Mouse (Mus musculus) A20 (cell line): Measurements from ENCODE around the gene Zfp26.

ENCODE experiments used
- DNase-seq: peaks from one replicate; pipeline ENCODE4 v3.0.0-alpha.2; 2011; ENCODE audit warnings: low read depth, low spot score

The Zfp26 gene

DNA sequence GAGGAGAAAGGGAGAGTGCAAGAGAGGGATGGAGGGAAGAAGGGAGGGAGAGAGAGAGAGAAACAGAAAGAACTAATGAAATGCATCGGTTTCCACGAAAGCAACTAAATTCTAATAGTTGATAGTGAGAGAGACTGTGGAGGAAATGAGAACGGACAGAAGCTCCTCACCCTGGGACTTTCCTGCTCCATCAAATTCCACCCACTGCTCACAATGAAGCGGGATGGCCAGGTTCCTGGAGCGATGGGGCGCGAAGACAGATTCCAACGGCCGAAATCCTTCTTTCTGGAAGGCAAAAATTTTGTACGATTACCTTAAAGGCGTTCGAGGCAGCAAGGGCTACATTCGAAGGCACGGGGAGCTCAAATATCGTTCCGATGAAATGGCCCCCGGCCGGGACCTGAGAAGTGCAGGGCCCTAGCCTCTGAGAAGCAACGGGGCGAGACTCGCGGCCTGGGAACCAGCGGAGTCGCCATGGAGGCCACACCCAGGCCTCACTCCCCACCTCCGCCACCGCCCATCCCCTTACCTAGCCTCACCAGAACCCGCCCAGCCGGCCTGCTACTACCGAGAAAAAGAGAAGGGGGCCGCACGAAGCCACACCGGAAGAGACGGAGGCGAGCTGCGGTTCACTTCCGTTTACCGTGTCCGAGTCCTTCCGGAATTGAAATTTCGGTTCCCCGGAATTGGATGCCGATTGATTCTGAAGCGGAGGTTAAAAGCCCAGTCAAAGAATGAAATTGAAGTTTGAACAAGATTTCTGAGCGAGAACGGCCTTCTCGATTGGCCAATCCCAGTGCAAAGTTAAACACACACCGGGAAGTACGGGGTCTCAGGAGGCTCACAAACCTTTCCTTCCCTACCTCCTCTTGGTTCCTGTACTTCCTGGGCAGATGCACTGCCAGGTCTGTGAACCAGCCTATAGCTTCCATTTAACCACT lies at the start of gene Zfp26:
TSS of gene Zfp26 (minus strand) at position 786 of the 941 bp plus-strand sequence.
- peak; percentile 92 for DNase-seq

DNA sequence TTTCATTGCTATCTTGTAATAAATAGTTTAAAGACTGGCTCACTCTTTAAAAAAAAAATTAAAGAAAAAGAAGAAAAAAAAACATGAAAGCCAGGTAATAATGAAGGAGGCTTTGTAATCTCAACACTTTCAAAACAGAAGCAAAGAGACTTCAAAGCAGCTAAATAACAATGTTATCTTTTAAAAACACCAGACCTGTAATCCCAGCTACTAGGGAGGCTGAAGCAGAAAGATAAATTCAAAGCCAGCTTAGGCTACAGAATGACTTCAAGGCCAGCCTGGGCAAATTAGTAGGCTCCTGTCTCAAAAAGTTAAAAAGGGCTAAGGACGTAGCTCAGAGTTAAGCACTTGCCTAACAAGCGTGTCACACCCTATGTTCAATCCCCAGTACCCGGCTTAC lies 49.7 kb upstream of the Zfp26 start:
- no peak for DNase-seq

DNA sequence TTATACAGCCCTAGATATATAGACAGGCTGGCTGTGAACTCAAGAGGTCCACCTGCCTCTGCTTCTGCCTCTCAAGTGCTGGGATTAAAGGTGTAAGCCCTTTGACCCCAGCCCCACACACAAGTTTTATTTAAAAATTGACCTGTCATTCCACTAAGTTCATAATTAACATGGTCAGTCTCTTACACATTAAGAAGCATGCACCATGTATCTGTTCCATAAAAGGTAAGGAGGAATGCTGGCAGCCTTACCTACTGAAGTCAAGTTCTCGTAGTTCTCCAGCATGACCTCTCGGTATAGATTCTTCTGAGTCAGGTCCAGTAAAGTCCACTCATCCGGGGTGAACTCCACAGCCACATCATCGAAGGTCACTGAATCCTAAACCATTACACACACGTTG lies 44.8 kb upstream of the Zfp26 start:
- no peak for DNase-seq

DNA sequence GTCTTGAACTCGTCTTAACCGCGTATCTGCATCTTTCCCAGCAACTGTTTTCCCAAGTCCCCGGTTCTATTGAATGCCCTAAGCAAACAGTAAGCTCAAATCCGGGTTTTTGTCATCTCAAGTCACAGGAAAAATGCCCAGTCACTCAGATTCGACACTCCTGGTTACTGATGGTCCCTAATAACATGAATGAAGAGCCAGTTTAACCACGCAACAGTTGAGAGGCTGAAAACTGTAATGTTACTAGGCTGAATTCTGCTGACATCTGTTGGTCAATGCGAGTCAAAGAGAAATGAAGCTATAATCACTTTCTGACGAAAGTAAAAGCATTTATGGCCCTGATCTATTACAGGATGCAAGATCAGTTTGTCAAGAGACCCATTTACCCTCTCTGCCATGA lies 33.3 kb upstream of the Zfp26 start:
- peak; percentile 72 for DNase-seq

DNA sequence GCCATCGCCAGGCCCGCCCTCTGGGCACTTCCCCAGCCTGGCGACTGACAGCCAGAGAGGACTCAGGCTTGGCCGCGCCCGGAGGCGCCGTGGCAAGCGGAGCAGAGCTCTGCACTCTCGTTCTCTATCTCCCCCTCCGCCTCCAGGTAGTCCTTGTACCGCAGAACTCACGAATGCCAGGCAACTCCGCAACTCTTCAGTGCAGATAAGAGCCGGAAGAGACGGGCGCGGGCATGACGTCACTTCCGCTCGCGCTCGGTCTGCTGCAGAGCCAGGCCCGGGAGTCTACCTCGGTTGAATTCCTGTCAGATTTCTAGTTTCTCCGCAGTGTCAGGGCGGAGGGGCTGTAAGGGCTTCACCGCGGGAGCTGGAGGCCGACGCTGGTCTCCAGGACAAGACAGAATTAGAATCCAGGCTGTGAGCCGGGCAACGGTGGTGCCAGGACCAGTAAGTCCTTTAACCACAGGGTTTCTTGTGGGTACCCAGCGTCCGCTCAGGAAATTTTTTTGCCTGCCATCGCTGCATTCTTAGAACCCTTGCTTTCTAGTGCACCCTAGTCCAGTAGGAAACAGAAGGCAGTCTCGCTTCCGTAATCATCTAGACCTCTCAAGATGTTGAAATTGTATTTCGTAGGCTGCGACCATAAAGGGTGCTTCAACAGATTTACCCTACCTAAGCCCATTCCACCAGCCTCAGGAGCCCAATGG lies 32.7 kb upstream of the Zfp26 start, which contains the start of gene Zfp426:
TSS of gene Zfp426 (minus strand) at position 220 of the 707 bp plus-strand sequence.
- DNase-seq, result peak; percentile 95

DNA sequence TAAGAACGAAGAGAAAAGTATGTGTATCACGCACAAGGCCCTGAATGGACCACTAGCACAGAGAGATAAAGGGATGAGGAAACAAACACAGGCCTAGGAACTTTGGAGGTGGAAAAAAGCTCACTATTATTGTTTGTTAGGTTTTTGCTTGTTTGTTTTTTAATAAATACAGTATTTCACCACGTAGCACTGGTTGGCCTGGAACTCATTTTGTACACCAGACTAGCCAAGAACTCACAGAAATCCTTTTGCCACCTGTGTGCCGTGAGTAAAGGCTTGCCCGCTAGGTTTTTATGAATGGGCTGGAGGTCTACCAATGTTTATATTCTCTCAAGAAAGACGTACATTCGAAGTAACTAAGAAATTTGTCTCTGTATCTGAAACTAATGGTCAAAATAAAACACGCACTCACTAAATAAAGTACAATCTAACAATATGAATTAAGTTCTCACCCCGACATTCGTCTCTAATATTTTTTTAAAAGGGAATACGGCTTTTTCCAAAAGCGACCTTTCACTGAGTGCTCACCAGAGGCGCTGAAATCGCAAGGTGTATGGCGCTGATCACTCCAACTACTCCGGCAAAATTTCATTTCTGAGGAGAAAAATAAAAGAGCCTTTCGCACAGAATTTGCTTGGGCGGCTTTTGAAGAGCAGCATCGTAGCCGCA lies 32.0 kb upstream of the Zfp26 start:
- peak; percentile 53 for DNase-seq

DNA sequence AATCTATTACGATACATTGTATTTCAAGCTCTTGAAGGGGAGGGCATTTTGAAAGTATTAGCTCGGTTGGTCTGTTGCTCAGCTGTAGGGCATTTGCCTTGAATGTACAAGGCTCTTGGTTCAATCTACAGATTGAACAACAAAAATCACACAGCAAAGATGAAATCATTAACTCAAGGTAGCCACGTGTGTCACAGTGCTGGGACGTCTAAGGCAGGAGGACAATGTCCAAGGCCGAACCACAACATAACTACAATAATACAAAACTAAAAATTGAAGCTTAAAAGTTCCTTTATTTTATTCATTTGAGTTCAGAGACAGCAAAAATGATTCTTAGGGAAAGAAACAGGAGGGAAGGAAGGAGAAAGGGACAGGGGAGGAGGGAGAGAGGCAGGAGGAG lies 29.6 kb upstream of the Zfp26 start:
- no peak for DNase-seq

DNA sequence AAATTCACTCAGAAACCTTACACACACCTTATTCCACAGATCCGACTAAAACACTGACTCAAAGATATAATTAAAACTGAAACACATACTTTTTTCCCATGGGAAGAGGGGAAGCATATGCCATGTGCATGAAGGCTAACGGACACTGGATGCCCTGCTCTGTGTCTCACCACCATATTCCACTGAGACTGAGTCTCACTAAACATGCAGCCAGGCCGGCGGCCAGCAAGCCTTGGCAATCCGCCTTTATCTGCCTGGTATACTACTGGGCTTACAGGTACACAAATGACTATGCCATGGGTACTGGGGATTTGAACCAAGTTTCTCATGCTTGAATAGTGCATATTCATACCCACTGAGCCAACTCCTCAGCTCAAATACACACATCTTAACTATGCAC lies 19.4 kb upstream of the Zfp26 start:
- DNase-seq, result no peak

DNA sequence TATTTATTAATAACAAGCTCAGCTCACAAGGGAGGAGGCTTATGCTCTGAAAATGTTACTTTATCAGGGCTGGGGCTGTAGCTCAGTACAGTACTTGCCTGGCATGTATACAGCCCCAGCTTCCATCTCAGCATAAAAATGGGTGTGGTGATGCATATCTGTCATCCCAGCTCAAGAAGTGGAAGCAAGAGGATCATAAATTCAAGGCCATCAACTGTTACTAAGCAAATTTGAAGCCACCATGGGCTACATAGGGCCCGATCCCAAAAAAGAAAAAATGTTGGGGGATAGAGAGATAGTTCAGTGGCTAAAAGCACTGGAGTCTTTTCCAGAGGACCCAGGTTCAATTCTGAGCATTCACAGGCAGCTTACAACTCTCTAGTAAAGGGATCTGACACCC lies 16.7 kb upstream of the Zfp26 start:
- no peak for DNase-seq

DNA sequence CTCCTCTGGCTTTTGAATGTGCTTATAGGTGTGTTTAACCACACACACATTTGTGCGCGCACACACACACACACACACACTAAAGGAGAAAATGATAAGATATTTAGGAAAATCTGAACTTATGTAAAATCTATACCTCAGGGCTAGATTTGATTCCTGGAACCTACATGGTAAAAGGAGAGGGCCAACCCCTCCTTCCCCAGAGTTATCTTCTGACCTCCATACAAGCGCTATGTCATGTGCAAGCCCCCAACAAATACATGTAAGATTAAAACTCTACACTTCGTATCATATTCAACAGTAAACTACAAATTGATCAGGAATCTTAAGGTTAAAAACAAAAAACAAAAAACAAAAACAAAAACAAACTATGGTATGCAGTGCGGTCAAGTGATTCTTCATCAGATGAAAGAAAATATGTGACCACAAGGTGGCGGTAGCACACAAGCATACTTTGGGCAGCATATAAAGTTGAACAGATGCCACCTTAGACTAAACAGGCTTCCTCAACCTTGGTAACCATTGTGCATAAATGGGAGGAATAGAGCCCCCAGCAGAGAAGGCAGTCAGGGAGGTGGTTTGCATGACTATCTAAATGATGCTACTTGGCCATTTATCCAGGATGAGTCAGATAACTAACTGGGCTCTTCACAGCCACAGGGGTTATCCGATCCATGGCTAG lies 6.9 kb upstream of the Zfp26 start:
- DNase-seq, result peak; percentile 75

DNA sequence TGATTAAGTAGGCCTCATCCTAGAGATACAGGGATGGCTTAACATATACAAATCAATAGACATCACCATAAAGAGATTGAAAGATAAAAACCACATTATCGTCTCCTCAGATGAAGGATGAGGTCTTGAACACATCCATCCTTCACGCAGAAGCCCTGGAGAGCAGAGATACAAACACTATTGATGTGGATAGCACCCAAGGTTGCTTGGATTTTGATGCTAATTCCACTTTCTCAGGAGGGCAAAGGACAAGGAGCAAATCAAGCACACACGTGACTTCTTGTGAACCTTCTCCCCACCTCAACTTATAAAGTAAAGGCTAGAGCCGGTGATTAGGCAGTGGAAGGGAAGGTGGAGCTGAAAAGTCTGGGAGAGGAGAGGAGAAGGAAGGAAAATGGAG lies 6.3 kb downstream of the Zfp26 start:
- DNase-seq, result no peak

DNA sequence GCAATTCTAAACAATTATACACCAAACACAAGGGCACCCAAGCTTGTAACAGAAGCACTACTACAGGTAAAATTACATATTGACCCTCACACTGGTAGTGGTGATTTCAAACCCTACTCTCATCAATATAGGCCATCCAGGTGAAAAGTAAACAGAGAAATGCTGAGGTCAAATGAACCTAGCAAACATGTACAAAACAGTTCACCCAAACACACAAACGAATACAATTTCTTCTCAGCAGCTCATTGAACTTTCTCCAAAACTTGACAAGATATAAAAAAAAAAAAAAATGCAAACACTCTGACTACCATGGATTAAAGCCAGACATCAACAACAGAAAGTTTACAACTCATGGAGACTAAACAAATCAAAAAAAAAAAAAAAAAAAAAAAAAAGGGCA lies 8.5 kb downstream of the Zfp26 start:
- DNase-seq, result no peak

DNA sequence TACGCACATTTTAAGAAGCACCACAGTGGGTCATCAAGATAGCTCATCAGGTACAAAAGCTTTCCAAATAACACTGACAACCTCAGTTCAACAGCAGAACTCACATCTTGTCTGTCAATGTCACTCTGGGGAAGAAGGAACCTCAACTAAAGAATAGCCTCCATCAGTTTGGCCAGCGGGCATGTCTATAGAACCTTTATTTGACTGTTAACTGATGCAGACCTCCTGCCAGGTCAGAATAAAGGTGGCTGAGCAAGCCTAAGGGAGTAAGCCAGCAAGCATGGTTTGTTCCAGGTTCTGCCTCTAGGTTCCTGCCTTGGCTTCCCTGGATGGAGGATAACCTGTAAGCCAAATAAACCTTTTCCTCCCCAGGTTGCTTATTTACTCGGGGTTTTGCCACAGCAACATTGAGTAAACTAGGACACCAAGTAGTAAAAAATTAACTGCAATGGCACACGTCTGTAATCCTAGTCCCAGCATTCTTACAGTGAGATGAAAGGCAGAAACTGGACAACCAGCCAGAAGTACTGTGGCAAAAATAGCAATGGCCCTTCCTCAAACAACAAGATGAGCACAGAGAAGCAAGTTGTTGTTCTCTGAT lies 16.7 kb downstream of the Zfp26 start:
- no peak for DNase-seq

DNA sequence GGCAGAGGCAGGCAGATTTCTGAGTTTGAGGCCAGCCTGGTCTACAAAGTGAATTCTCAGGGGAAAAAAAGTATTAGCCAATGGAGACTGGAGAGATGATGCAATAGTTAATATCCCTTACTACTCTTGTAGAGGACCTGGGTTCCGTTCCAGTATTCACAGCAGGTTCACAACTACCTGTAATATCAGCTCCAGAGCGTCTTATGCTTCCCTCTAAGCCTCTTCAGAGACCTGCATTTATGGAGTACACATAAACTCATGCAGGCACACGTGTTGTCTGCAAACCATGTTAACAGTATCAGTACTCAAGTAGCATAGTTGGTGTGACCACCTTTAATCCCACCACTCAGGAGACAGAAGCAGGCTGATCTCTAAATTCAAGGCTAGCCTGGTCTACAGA lies 30.0 kb downstream of the Zfp26 start:
- DNase-seq, result no peak

DNA sequence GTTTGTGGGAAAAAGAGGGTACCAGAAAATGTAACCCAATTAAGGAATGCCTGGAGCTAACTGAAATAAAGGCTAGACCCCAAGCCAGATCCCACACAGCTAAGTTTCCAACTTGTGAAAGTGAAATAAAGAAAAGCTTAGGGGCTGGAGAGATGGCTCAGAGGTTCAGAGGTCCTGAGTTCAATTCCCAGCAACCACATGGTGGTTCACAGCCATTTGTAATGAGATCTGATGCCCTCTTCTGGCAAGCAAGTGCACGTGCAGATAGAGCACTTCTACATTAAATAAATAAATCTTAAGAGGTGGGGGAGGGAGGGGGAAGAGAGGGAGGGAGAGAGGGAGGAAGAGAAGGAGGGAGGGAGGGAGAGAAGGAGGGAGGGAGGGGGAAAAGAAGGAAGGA lies 48.5 kb downstream of the Zfp26 start:
- DNase-seq, result no peak

DNA sequence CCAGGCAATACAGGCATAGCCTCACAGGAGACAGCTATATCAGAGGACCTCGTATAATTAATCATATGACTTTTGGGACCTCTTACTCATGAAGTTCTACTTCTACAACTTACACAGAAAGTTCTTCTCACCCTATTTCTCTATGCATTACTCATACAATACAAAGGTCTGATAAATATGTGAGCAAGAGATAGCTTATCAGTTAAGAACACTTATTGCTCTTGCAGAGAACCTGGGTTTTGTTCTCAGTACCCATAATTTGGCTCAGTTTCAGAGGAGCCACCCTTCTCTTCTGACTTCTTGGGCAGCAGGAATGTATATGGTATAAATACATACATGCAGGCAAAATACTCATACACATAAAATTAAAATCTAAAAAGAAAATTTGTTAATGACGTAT lies 50.6 kb downstream of the Zfp26 start:
- no peak for DNase-seq

DNA sequence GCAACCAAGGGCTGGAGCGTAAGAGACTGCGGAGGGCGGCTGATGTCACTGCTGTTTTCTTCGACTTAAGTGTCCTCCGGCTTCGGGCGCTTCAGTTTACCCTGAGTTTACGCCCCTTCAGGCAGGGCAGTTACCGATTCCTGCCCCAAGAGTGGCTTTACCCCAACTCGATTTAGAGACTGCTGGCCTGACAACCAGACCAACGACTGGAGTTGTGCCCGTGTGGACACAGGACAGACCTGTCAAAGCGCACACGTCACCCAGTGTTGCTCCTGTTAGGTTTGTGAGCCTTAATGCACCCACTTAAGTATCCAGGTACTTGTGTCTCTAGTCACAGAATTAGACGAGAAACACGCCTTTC lies 74.6 kb downstream of the Zfp26 start:
- no peak for DNase-seq

DNA sequence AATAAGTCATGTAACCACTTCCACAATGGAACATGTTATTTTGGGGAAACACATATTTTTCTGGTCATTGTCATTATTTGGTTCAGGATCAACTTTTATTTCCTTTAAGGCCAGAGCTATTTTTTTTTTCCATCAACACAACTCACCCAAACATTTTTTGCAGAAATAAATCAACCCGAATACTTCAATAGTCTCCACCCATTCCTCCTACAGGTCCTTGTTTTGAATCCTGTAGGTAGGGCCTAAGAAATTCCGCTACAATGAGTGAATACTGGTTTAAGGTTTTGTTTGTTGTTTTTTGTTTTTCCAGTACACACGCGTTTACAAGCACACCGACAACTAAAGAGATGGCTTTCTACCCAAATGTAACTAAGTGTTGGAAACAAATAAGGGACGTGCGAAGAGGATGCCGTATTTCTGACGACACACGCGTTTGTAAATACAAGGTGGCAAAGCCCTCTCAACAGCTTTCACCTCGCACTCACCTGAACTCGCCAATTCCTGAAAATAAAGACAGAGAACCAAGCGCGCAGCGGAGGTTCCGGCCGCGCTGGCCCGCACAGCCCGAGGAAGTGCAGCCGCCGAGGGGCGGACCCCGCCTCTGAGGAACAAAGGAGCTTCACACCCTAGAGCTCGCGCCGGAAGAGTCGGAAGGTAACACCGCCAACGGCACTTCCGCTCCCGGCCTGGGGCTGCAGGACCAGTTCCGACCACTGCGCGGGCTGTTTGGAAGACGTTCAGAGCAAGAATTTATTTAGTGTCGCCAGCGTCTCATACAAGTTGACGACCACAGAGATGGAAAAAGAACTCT lies 75.2 kb downstream of the Zfp26 start, which contains the start of gene Zfp560:
TSS of gene Zfp560 (minus strand) at position 646 of the 811 bp plus-strand sequence.
- peak; percentile 97 for DNase-seq

DNA sequence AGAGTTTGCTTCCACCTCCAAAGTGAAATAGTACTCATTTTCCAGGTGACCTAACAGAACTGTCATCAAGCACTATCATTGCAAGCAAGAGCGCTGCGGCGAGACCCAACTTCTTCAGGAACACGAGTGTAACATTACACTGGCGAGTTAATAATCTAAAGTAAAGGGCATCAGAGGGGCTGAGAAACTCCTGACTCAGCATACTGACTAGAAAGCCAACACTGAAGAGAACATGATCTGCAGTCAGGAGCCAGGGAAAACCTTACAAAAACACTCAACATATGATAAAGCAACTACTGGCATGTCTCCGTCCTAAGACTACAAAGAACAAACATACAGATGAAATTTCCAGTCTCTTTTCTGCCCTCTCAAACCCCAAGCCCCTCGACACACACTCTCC lies 76.3 kb downstream of the Zfp26 start:
- no peak for DNase-seq
